Mouse (Mus musculus) hindbrain, embryonic 11.5 days (tissue): ENCODE data around the gene Nos3. TPM values are rescaled to one million over a fixed set of nuclear protein-coding genes. Genes with fewer than 3 reads are reported as not detected.

ENCODE experiments used
- ATAC-seq: fragments of 200-750 bp; cut with Nextera tagmentation; 2 replicates; pipeline ENCODE4 v1.8.0; 2017; ENCODE audit warnings: mild to moderate bottlenecking, moderate TSS enrichment, moderate library complexity; ENCODE audit not compliant: low FRiP score
- DNase-seq: peaks from one replicate; pipeline ENCODE4 v3.0.0-alpha.2; 2015; ENCODE audit warnings: low spot score
- H3K27ac ChIP-seq: fragments of 300-500 bp; sonication (generic); 2 replicates; pipeline ENCODE4 v1.5.1; 2014; ENCODE audit warnings: mild to moderate bottlenecking, low read depth, low read length
- H3K27me3 ChIP-seq: fragments of 300-500 bp; sonication (generic); 2 replicates; pipeline ENCODE4 v1.6.1; 2014; ENCODE audit warnings: mild to moderate bottlenecking, low read length, moderate library complexity, mixed read lengths; ENCODE audit not compliant: control insufficient read depth, insufficient read depth
- H3K36me3 ChIP-seq: fragments of 300-500 bp; sonication (generic); 2 replicates; pipeline ENCODE4 v1.6.1; 2014; ENCODE audit warnings: mild to moderate bottlenecking, low read length, moderate library complexity, mixed read lengths; ENCODE audit not compliant: control insufficient read depth, insufficient read depth
- H3K4me1 ChIP-seq: fragments of 300-500 bp; sonication (generic); replicated peaks from 2 replicates; pipeline ENCODE4 v1.6.1; 2014; ENCODE audit warnings: low read length, mixed read lengths; ENCODE audit not compliant: control insufficient read depth, insufficient read depth
- H3K4me2 ChIP-seq: fragments of 300-500 bp; sonication (generic); replicated peaks from 2 replicates; pipeline ENCODE4 v1.6.1; 2014; ENCODE audit warnings: mild to moderate bottlenecking, low read depth, low read length
- H3K4me3 ChIP-seq: fragments of 300-500 bp; sonication (generic); 2 replicates; pipeline ENCODE4 v1.5.1; 2014; ENCODE audit warnings: low read depth, low read length
- H3K9ac ChIP-seq: fragments of 300-500 bp; sonication (generic); 2 replicates; pipeline ENCODE4 v1.6.1; 2014; ENCODE audit warnings: low read depth, low read length
- H3K9me3 ChIP-seq: fragments of 300-500 bp; sonication (generic); 2 replicates; pipeline ENCODE4 v1.6.1; 2016; ENCODE audit warnings: low read length; ENCODE audit not compliant: control insufficient read depth
- WGBS: fragments of 180-500 bp; shearing (Covaris S2); extraction: QIAGEN DNeasy Blood & Tissue Kit; methylation state at CpG from one replicate; pipeline ENCODE4 v1.1.7; 2014; 5-methylcytosine and 5-hydroxymethylcytosine counted together
- polyA plus RNA-seq: library from polyadenylated mRNA; unstranded; fragments of >200 nt; fragmentation: Nextera tagmentation; extraction: Ambion mirVana; gene quantifications from 2 replicates; pipeline ENCODE4 v1.2.1, GENCODE M21; 2014

Gene Nos3
- polyA plus RNA-seq, 1 experiment from 2014 or later = 4.5 TPM

DNA sequence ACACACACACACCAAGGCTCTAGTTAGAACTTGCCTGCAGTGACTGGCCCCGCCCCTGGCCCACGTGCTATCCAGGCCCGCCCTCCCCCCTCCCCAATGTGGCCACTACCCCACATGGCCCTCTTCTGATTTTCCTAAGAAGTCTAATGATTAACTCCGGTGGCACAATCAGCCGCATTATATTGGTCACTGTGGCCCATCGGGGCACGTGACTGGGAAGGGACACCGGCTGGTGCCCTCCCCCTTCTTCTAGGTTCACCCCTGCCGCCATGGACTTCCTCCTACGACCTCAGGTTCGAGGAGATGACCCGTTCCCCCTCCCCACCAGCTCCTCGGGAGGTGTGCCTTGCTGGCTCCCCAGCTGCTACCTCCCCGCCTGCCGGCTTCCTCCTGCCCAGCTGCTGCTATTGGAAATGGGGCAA lies 63.4 kb downstream of the Nos3 start:
- 4% methylated on average over 15 of the region's 15 CpGs for WGBS
- peak overlapping the region; percentile 8; the same call in 1 of the 2 replicates for H3K4me2 ChIP-seq

GRCm38 (mm10) chr5:24428596-24428995 lies 64.0 kb downstream of the Nos3 start:
- Histone ChIP-seq H3K9me3 (no peaks in the 10 kb centered on the region), H3K4me2 (peak overlapping the region; percentile 8; the same call in 1 of the 2 replicates), H3K9ac (no peak overlapping the region), H3K27me3 (0 out of 2 replicates have a peak, but pooled peaks cover 4% of the 10 kb centered on the region), H3K36me3 (peaks cover 7% of the 10 kb centered on the region), H3K27ac (no peak overlapping the region), H3K4me1 (peaks cover 17% of the 10 kb centered on the region), H3K4me3 (no peak overlapping the region)
- DNase-seq (no peak), ATAC-seq (no peak)
- WGBS = 12% methylated on average over 9 of the region's 9 CpGs

More for the DNA sequence above, 63.4 kb downstream of the Nos3 start:
- H3K27ac ChIP-seq = no peak overlapping the region; the same call in 1 of the 2 replicates
- no peaks in the 10 kb centered on the region for H3K9me3 ChIP-seq
- H3K4me3 ChIP-seq = 0 out of 2 replicates have a peak overlapping the region, but pooled peaks have one; percentile 8
- H3K36me3 ChIP-seq = peaks cover 7% of the 10 kb centered on the region
- DNase-seq = peak; percentile 46
- peaks cover 17% of the 10 kb centered on the region for H3K4me1 ChIP-seq
- 0 out of 2 replicates have a peak, but pooled peaks cover 4% of the 10 kb centered on the region for H3K27me3 ChIP-seq
- ATAC-seq = no peak
- H3K9ac ChIP-seq = no peak overlapping the region

GRCm38 (mm10) chr5:24433993-24434392 lies 69.4 kb downstream of the Nos3 start:
- Histone ChIP-seq H3K27ac (no peak overlapping the region), H3K9me3 (no peaks in the 10 kb centered on the region), H3K4me2 (no peak overlapping the region), H3K4me1 (no peaks in the 10 kb centered on the region), H3K4me3 (no peak overlapping the region), H3K36me3 (peaks cover 11% of the 10 kb centered on the region), H3K27me3 (no peaks in the 10 kb centered on the region), H3K9ac (no peak overlapping the region)
- DNase-seq (no peak), ATAC-seq (no peak)
- 90% methylated on average over 8 of the region's 8 CpGs for WGBS

Other genes starting within 250 kb of the Nos3 start
- gene Nupl2, start 199.8 kb upstream of the Nos3 start, polyA plus RNA-seq = 18.4 and 21.4 TPM in 2 replicates
- 11.9 and 12.3 TPM in 2 replicates for gene Kcnh2, start 13.2 kb upstream of the Nos3 start, polyA plus RNA-seq
- gene Atg9b, start 27.3 kb downstream of the Nos3 start, polyA plus RNA-seq = 0.12 and 0.28 TPM in 2 replicates
- 29.7 and 31.7 TPM in 2 replicates for gene Abcb8, start 28.9 kb downstream of the Nos3 start, polyA plus RNA-seq
- gene Asic3, start 48.6 kb downstream of the Nos3 start, polyA plus RNA-seq = 0.52 and 0.88 TPM in 2 replicates
- 56.3 and 62.4 TPM in 2 replicates for gene Cdk5, start 58.7 kb downstream of the Nos3 start, polyA plus RNA-seq
- gene Slc4a2, start 59.0 kb downstream of the Nos3 start, polyA plus RNA-seq = 14.3 and 17.9 TPM in 2 replicates
- gene Fastk, start 80.5 kb downstream of the Nos3 start, polyA plus RNA-seq = 86.7 and 88.5 TPM in 2 replicates
- 30.0 and 33.6 TPM in 2 replicates for gene Tmub1, start 83.0 kb downstream of the Nos3 start, polyA plus RNA-seq
- gene Agap3, start 87.4 kb downstream of the Nos3 start, polyA plus RNA-seq = 38.8 and 50.1 TPM in 2 replicates
- gene Gbx1, start 162.4 kb downstream of the Nos3 start, polyA plus RNA-seq = 1.0 and 1.9 TPM in 2 replicates
- gene Asb10, start 176.2 kb downstream of the Nos3 start, polyA plus RNA-seq = 0.20 and 0.33 TPM in 2 replicates
- gene 4931409K22Rik, start 192.0 kb downstream of the Nos3 start, polyA plus RNA-seq = 0.14 TPM in 1 of 2 replicates, not detected in the other
- 121 and 136 TPM in 2 replicates for gene Abcf2, start 212.7 kb downstream of the Nos3 start, polyA plus RNA-seq
- 8.6 and 8.7 TPM in 2 replicates for gene Chpf2, start 221.9 kb downstream of the Nos3 start, polyA plus RNA-seq